Mouse (Mus musculus): ENCODE results near the gene Tmem135. TPM values are rescaled to one million over a fixed set of nuclear protein-coding genes. Genes with fewer than 3 reads are reported as not detected.

Gene Tmem135
- polyA plus RNA-seq, 1 experiment: 27.6 TPM

- TF ChIP-seq POLR2A (IDR thresholded peaks at IDR 0.05; ENCODE audit: low read depth, low read length) (no peak), CTCF (IDR thresholded peaks at IDR 0.05; ENCODE audit: extremely low read depth, insufficient read depth, insufficient read length, insufficient replicate concordance) (no peak)
Observed at GRCm38 (mm10) chr7:89232499-89233145, 171.4 kb downstream of the Tmem135 start.

GRCm38 (mm10) chr7:89231200-89231790, 172.7 kb downstream of the Tmem135 start:
- no peaks in the 10 kb centered on the region for H3K36me3 ChIP-seq (ENCODE audit: control insufficient read depth, insufficient read depth, low read length)
- H3K4me3 ChIP-seq (ENCODE audit: extremely low read depth, insufficient read depth, insufficient read length): no peak overlapping the region
- no peak overlapping the region for H3K27ac ChIP-seq (ENCODE audit: insufficient read depth, low read length)
- no peak for DNase-seq (ENCODE audit: low read depth in 1 of 2, low spot score in 2 of 2)
- no peaks in the 10 kb centered on the region for H3K4me1 ChIP-seq (ENCODE audit: control insufficient read depth, insufficient read depth, insufficient read length)
- H3K27me3 ChIP-seq (ENCODE audit: control insufficient read depth, insufficient read depth, low read length): no peaks in the 10 kb centered on the region
- TF ChIP-seq POLR2A (IDR thresholded peaks at IDR 0.05; ENCODE audit: low read depth, low read length) (no peak), CTCF (IDR thresholded peaks at IDR 0.05; ENCODE audit: extremely low read depth, insufficient read depth, insufficient read length, insufficient replicate concordance) (no peak)
- 91% methylated on average over 3 of the region's 3 CpGs for WGBS

More at GRCm38 (mm10) chr7:89232499-89233145, 171.4 kb downstream of the Tmem135 start:
- Histone ChIP-seq H3K4me3 (ENCODE audit: extremely low read depth, insufficient read depth, insufficient read length) (no peak overlapping the region), H3K36me3 (ENCODE audit: control insufficient read depth, insufficient read depth, low read length) (no peaks in the 10 kb centered on the region), H3K27me3 (ENCODE audit: control insufficient read depth, insufficient read depth, low read length) (no peaks in the 10 kb centered on the region), H3K27ac (ENCODE audit: insufficient read depth, low read length) (no peak overlapping the region), H3K4me1 (ENCODE audit: control insufficient read depth, insufficient read depth, insufficient read length) (no peaks in the 10 kb centered on the region)
- WGBS: 79% methylated on average over 3 of the region's 3 CpGs
- no peak for DNase-seq (ENCODE audit: low read depth in 1 of 2, low spot score in 2 of 2)

GRCm38 (mm10) chr7:89222609-89223008, 181.4 kb downstream of the Tmem135 start:
- no peak for DNase-seq (ENCODE audit: low read depth in 1 of 2, low spot score in 2 of 2)
- Histone ChIP-seq H3K4me3 (ENCODE audit: extremely low read depth, insufficient read depth, insufficient read length) (no peak overlapping the region), H3K4me1 (ENCODE audit: control insufficient read depth, insufficient read depth, insufficient read length) (peaks cover 2% of the 10 kb centered on the region; the same call in 1 of the 2 replicates), H3K36me3 (ENCODE audit: control insufficient read depth, insufficient read depth, low read length) (no peaks in the 10 kb centered on the region), H3K27ac (ENCODE audit: insufficient read depth, low read length) (no peak overlapping the region), H3K27me3 (ENCODE audit: control insufficient read depth, insufficient read depth, low read length) (no peaks in the 10 kb centered on the region)
- WGBS: 83% methylated on average over 1 of the region's 1 CpGs
- no peak for TF ChIP-seq CTCF (IDR thresholded peaks at IDR 0.05; ENCODE audit: extremely low read depth, insufficient read depth, insufficient read length, insufficient replicate concordance)

GRCm38 (mm10) chr7:89216628-89217027, 187.4 kb downstream of the Tmem135 start:
- Histone ChIP-seq H3K4me1 (ENCODE audit: control insufficient read depth, insufficient read depth, insufficient read length) (peaks cover 8% of the 10 kb centered on the region), H3K4me3 (ENCODE audit: extremely low read depth, insufficient read depth, insufficient read length) (no peak overlapping the region), H3K27me3 (ENCODE audit: control insufficient read depth, insufficient read depth, low read length) (no peaks in the 10 kb centered on the region), H3K27ac (ENCODE audit: insufficient read depth, low read length) (no peak overlapping the region), H3K36me3 (ENCODE audit: control insufficient read depth, insufficient read depth, low read length) (no peaks in the 10 kb centered on the region)
- WGBS: 16% methylated on average over 1 of the region's 1 CpGs
- DNase-seq (ENCODE audit: low read depth in 1 of 2, low spot score in 2 of 2): no peak
- TF ChIP-seq CTCF (IDR thresholded peaks at IDR 0.05; ENCODE audit: extremely low read depth, insufficient read depth, insufficient read length, insufficient replicate concordance) (no peak), POLR2A (IDR thresholded peaks at IDR 0.05; ENCODE audit: low read depth, low read length) (no peak)

GRCm38 (mm10) chr7:89216118-89216517, 187.9 kb downstream of the Tmem135 start:
- H3K27ac ChIP-seq (ENCODE audit: insufficient read depth, low read length): no peak overlapping the region
- TF ChIP-seq POLR2A (IDR thresholded peaks at IDR 0.05; ENCODE audit: low read depth, low read length) (no peak), CTCF (IDR thresholded peaks at IDR 0.05; ENCODE audit: extremely low read depth, insufficient read depth, insufficient read length, insufficient replicate concordance) (no peak)
- H3K4me3 ChIP-seq (ENCODE audit: extremely low read depth, insufficient read depth, insufficient read length): no peak overlapping the region
- 18% methylated on average over 2 of the region's 2 CpGs for WGBS
- H3K4me1 ChIP-seq (ENCODE audit: control insufficient read depth, insufficient read depth, insufficient read length): peaks cover 8% of the 10 kb centered on the region
- H3K36me3 ChIP-seq (ENCODE audit: control insufficient read depth, insufficient read depth, low read length): no peaks in the 10 kb centered on the region
- no peaks in the 10 kb centered on the region for H3K27me3 ChIP-seq (ENCODE audit: control insufficient read depth, insufficient read depth, low read length)
- DNase-seq (ENCODE audit: low read depth in 1 of 2, low spot score in 2 of 2): no peak

GRCm38 (mm10) chr7:89215714-89216113, 188.3 kb downstream of the Tmem135 start:
- no peak overlapping the region for H3K4me3 ChIP-seq (ENCODE audit: extremely low read depth, insufficient read depth, insufficient read length)
- TF ChIP-seq CTCF (IDR thresholded peaks at IDR 0.05; ENCODE audit: extremely low read depth, insufficient read depth, insufficient read length, insufficient replicate concordance) (no peak), POLR2A (IDR thresholded peaks at IDR 0.05; ENCODE audit: low read depth, low read length) (no peak)

GRCm38 (mm10) chr7:89210506-89210905, 193.5 kb downstream of the Tmem135 start:
- no peak overlapping the region for H3K27ac ChIP-seq (ENCODE audit: insufficient read depth, low read length)
- no peak overlapping the region for H3K4me3 ChIP-seq (ENCODE audit: extremely low read depth, insufficient read depth, insufficient read length)
- no peaks in the 10 kb centered on the region for H3K36me3 ChIP-seq (ENCODE audit: control insufficient read depth, insufficient read depth, low read length)
- DNase-seq (ENCODE audit: low read depth in 1 of 2, low spot score in 2 of 2): no peak
- TF ChIP-seq CTCF (IDR thresholded peaks at IDR 0.05; ENCODE audit: extremely low read depth, insufficient read depth, insufficient read length, insufficient replicate concordance): no peak
- no peak for TF ChIP-seq POLR2A (IDR thresholded peaks at IDR 0.05; ENCODE audit: low read depth, low read length)
- H3K27me3 ChIP-seq (ENCODE audit: control insufficient read depth, insufficient read depth, low read length): no peaks in the 10 kb centered on the region
- no peaks in the 10 kb centered on the region; the same call in 1 of the 2 replicates for H3K4me1 ChIP-seq (ENCODE audit: control insufficient read depth, insufficient read depth, insufficient read length)
- 92% methylated on average over 6 of the region's 6 CpGs for WGBS

More at GRCm38 (mm10) chr7:89215714-89216113, 188.3 kb downstream of the Tmem135 start:
- Histone ChIP-seq H3K27ac (ENCODE audit: insufficient read depth, low read length) (peak overlapping the region; percentile 10; the same call in 1 of the 2 replicates), H3K36me3 (ENCODE audit: control insufficient read depth, insufficient read depth, low read length) (no peaks in the 10 kb centered on the region), H3K4me1 (ENCODE audit: control insufficient read depth, insufficient read depth, insufficient read length) (peaks cover 8% of the 10 kb centered on the region), H3K27me3 (ENCODE audit: control insufficient read depth, insufficient read depth, low read length) (no peaks in the 10 kb centered on the region)
- 15% methylated on average over 7 of the region's 7 CpGs for WGBS
- peak in 1 of 2 experiments; percentile 14 for DNase-seq (ENCODE audit: low read depth in 1 of 2, low spot score in 2 of 2)

Measured in spleen, adult 2 months (tissue).